Mouse (Mus musculus) liver, embryonic 14.5 days (tissue): ENCODE measurements around the gene Nme7.

Source experiments
- CTCF ChIP-seq: IDR thresholded peaks from 2 replicates; pipeline ENCODE4 v1.5.1; 2016; ENCODE audit warnings: antibody characterized with exemption, low read depth, control low read depth
- EP300 ChIP-seq: IDR thresholded peaks from 2 replicates; pipeline ENCODE4 v1.6.1; 2016; ENCODE audit warnings: antibody characterized with exemption, low read depth

GRCm38 (mm10) chr1:164481645-164482354 is 177.9 kb downstream of the Nme7 start:
- no peak for TF ChIP-seq CTCF
- no peak for TF ChIP-seq EP300
